Mouse (Mus musculus) megakaryocyte, adult 5-6 weeks (primary cell): ENCODE measurements at regions not wholly inside any gene's neighbourhood (a gene's known extent, or its start where the extent isn't known, plus 50 kb on each side); places are given as distances from the start of the nearest gene placed in this dataset.
"Not testable (repeated sequence)": the region's sequence is repeated elsewhere in the genome, so short reads cannot be mapped to it uniquely, and the experiment has no call there.

Source experiments
- ATAC-seq: 2 replicates; pipeline ENCODE4 v1.8.0; 2016; ENCODE audit warnings: mild to moderate bottlenecking, inconsistent platforms; ENCODE audit not compliant: poor library complexity, severe bottlenecking

DNA sequence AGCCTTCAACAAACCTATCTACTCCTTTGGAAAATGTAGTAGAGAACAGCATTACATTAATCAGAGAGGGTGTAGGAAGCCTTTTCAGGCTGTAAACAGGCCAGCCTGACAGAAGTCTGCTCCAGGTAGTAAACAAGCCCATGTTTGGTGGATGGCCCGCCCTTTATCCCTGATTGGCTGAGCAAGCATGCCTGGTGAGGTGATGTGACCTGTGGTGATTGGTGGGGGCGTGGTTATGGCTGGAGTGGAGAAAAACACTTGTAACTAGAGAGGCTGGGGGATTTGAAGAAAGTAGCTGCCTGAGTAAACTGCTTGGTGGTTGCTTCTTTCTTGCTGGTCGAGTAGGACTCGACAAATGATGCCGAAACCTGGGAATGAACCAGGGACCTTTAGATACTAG lies 621.3 kb upstream of the Dsel start:
- not testable (repeated sequence) for ATAC-seq

DNA sequence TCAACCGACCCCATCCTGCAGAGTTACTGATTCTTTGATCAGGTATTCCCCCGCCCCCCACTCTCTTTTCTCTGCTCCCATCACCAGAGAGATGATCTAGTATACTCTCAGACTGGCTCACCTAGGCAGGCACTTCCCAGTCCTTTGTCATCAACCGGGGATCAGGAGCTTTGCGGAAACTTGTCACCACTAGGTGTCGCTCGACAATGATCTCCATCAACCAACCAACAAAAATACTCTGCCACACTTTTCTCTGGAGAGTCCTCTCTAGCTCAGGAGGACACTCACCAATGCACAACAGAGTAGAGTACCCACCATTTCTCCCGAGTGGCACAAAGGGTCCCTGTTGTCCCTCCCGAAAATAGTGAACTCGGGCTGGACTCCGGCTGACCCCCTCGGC lies 591.3 kb upstream of the Dsel start:
- no peak for ATAC-seq

DNA sequence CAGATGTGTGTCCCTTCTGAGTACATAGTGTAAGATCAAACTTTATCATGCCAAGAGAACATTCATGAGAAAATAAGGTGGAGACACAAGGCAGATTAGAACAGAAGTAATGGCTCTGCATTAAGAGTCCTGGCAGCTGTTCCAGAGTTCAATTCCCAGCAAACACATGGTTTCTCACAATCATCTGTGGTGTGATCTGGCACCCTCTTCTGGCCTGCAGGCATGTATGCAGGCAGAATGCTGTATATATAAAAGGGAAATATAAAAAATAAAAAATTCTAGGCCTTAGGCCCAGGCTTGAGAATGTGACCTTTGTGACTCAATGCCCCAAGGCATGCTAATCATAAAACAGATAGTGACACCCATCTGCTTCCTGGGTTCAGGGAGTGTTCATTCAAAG lies 587.7 kb upstream of the Dsel start:
- ATAC-seq, result no peak

DNA sequence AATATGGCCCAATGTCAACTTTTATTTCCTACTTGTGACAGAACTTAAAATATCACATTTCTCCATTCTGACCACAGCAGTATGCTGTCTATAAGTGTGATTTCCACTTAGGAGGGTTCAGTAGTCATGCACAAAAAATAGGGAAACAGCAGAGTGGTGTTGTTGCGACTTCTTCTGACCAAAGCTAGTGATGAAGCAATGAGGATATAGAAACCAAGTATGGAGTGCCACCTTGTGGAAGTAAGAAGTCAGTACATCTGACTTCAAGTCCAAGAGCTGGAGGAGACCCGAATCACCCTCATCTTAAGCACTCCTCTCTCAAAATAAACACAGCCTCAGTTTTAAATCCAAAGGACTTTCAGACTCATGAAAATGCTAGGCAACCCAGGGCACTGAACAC lies 586.9 kb upstream of the Dsel start:
- ATAC-seq, result peak; percentile 49; the same call in 1 of the 2 replicates

DNA sequence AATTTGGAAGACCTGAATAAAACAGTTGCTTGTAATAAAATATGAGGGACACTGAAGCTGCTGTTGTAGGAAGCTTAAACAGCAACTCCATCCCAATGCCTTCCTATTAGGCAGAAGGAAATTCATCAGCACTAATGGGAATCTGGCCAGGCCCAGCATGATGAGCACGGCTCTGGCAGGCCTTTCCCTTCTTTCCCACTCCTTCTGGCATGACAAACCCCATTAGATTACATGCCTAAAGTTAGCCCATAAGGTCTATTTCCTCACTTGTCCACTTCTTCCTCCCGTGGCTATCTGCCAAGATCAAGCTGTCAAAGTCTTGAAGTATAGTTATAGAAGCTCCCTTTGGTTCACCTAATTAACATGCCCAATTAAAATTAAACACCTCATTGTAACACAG lies 574.4 kb upstream of the Dsel start:
- no peak for ATAC-seq

DNA sequence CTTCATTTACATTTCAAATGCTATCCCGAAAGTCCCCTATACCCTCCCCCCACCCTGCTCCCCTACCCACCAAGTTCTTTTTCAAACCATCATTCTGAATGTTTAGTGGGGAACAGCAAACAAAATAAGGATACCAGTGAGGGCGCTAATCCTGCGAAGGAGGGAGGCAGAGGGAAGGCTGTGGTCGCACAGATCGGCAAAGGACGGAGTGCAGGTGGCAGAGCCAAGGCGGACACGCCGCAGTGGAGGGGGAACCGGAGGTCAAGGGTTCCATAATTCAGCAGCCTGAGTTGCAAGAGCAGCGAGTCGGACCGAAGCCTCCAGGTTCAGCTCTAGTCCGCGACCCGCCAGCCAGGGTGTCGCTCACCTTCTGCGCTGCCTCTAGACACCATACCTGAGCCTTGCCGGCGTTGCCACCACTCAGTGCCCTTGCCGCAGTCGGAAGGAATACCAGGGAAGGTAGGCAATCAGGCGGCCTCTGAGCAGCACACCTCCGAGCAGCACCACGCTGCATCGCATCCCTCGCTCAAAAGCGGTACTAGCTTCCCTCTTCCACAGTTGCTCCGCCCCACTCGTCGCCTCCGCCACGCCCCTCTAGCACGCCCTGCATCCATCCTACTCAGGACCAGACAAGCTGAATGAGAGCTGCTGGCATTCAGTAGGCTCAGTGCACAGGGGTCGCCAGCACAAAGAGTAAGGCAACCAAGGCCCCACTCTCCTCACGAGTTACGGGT lies 551.8 kb upstream of the Dsel start:
- no peak for ATAC-seq

DNA sequence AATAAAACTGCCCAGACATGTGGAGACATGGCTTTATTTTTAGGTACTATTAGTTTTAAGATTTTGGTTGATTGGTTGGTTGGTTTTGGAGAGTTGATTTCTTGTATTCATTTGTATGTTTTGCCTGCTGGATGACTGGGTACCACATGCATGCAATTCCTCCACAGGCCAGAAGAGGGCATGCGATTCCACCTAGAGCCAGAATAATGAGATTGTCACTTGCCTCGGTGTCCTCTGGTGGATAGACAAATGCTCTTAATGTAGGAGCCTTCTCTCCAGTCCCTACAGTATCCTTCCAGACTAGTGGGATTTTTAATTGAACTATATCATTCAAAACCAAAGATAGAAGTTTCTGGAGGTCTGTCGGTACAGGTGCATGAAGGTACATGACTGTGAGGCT lies 524.1 kb upstream of the Dsel start:
- ATAC-seq, result no peak

DNA sequence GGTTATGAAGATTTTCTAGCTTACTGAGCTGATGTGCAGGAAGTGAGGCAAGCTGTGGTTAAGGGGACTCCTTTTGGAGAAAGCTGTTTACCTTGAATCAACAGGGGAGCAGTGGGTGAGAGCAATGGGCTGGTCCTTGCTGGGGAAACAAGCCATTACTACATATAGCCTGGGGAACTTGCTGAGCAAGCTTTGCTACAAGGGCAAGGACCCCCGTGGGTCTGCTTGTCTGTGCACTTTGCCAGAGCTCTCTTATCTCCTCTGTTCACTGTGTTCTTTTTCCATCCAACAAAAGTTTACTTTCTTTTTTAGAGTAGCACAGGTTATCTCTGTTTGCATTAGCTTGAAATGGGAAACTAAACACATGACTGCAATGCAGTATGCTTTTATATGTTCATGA lies 519.3 kb upstream of the Dsel start:
- ATAC-seq, result no peak; the same call in 1 of the 2 replicates

DNA sequence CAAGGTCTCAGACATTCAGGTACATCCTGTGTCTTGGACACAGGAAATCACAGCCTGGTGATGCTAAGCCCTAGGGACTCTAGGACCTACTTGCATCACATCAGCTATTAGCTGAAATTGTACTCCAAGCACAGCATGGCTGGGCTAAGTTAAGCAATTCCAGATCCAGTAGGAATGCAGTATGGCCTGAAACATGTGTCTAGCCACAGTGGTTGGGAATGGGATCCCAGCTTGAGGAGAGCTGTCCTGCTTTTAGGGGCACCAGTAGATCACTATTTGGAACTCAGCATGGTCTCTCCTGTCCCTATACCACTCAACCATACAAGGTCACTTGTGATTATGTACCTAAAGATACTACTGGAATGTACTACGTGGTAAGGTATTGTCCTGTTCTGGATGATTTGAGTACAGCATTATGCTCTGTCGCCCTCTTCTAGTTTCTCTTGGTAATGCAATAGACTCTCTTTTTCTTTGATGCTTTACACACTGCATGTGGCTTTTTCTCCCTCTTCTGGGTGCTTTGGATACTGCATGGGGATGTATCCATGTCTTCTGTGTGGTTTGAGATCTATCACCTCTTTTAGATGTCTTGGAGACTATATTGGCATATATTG lies 515.0 kb upstream of the Dsel start:
- ATAC-seq, result no peak

DNA sequence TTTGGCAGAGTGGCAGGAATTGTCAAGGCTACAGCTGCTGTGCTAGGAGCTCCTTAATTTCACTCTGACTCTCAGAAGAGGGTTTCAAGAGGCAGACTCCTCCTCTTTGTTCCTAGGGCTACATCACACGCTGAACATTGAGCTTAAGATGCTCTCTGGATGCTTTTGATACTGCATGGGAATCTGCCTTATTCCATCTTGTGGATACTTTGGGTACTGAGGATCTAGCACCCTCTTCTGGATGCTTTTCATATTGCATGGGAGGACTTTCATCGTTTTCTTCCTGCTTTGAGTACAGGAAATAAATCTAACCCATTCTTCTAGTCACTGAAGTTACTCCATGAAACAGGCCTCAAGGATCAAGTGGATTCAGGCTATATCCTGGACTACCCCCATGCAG lies 513.9 kb upstream of the Dsel start:
- no peak for ATAC-seq

DNA sequence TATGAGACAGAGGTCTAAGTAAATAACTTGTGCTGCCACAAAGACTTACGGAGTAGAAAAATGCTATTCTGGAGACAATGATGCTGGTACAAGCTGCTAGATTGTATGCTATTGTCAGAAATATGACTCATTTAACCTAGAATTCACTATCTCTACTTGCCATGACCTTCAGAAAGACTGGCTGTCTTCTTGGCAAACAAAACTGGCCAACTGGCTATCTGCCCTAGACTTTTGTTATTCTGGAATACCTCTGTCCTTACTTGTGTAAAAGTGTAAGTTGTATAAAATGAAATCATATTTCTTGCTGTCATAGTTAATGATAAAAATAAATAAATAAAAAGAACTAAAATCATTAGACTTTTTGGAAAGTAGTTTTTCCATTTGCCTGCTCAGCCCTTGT lies 491.1 kb upstream of the Dsel start:
- ATAC-seq, result no peak
